ENCODE assay signal across 22 mouse cellular contexts in genomic region chr3:9407801-9408200, GRCm38 (mm10).
DNase-seq lines count a peak whose midpoint lies in the region; ATAC-seq and TF ChIP-seq lines count a peak whose summit lies in the region.
"Had no signal": no experiment of that assay in that cellular context is flagged by ENCODE, and none has a peak within 500 bp of the region (broad histone marks: within the 10 kb centered on the region; RNA-seq: fewer than 3 reads in every experiment).

No protein-coding gene starts in this region.

- TF ChIP-seq POLR2A in bone marrow macrophage, adult 2 months (IDR thresholded peaks at IDR 0.05; ENCODE audit: borderline replicate concordance, low read depth, low read length): no peak

- peak; percentile 69 for DNase-seq in heart, embryonic 10.5 days (ENCODE audit: low spot score)
- DNase-seq in lung, postnatal 0 days (ENCODE audit: low spot score): no peak
- DNase-seq in lung, postnatal 25 days (ENCODE audit: low spot score): no peak
- no peak for DNase-seq in cerebellum, adult 11 months
- DNase-seq in left cerebral cortex, adult 2 months (ENCODE audit: extremely low spot score in 1 of 2, low spot score in 2 of 2): no peak
- DNase-seq: adrenal gland, postnatal 10 days; cerebellum, adult 18-20 months; cerebellum, postnatal 25 days; embryo, embryonic 11 days; liver, embryonic 13.5 days; thymus, postnatal 4 days had no signal

- no peak overlapping the region for H3K9ac ChIP-seq in heart, embryonic 12.5 days
- no peak overlapping the region for H3K9ac ChIP-seq in lung, postnatal 0 days (replicated peaks; ENCODE audit: low read depth)
- H3K9ac ChIP-seq: hindbrain, embryonic 15.5 days; intestine, embryonic 15.5 days; kidney, embryonic 15.5 days; limb, embryonic 12.5 days; liver, embryonic 13.5 days; lung, embryonic 15.5 days; midbrain, embryonic 15.5 days had no signal

- H3K4me3 ChIP-seq in heart, embryonic 10.5 days: no peak overlapping the region
- H3K4me3 ChIP-seq in heart, embryonic 12.5 days: no peak overlapping the region
- H3K4me3 ChIP-seq in lung, postnatal 0 days (ENCODE audit: low read depth, low read length): no peak overlapping the region
- no peak overlapping the region for H3K4me3 ChIP-seq in bone marrow macrophage, adult 2 months (ENCODE audit: insufficient read depth, low read length)
- H3K4me3 ChIP-seq in left cerebral cortex, adult 2 months: no peak overlapping the region
- H3K4me3 ChIP-seq: hindbrain, embryonic 15.5 days; intestine, embryonic 15.5 days; kidney, embryonic 15.5 days; limb, embryonic 12.5 days; liver, embryonic 13.5 days; lung, embryonic 15.5 days; midbrain, embryonic 15.5 days; myocyte had no signal

- no peaks in the 10 kb centered on the region for H3K27me3 ChIP-seq in heart, embryonic 10.5 days (ENCODE audit: insufficient read depth, poor library complexity, severe bottlenecking)
- H3K27me3 ChIP-seq in heart, embryonic 12.5 days (replicated peaks): no peaks in the 10 kb centered on the region
- H3K27me3 ChIP-seq in lung, postnatal 0 days (replicated peaks; ENCODE audit: insufficient read depth, low read length): no peaks in the 10 kb centered on the region
- H3K27me3 ChIP-seq: hindbrain, embryonic 15.5 days; intestine, embryonic 15.5 days; kidney, embryonic 15.5 days; limb, embryonic 12.5 days; liver, embryonic 13.5 days; lung, embryonic 15.5 days; midbrain, embryonic 15.5 days had no signal

- intact Hi-C loops in left cerebral cortex, adult 2 months (cut with DNase I): loop anchor here (10.0 kb wide), 1 partner anchor 537 kb away; no protein-coding TSS in a partner anchor

- TF ChIP-seq EP300 in lung, postnatal 0 days (IDR thresholded peaks at IDR 0.05): no peak

- H3K4me2 ChIP-seq in heart, embryonic 12.5 days: no peak overlapping the region
- no peak overlapping the region for H3K4me2 ChIP-seq in lung, postnatal 0 days (replicated peaks; ENCODE audit: low read depth, low read length)
- H3K4me2 ChIP-seq: hindbrain, embryonic 15.5 days; intestine, embryonic 15.5 days; kidney, embryonic 15.5 days; limb, embryonic 12.5 days; liver, embryonic 13.5 days; lung, embryonic 15.5 days; midbrain, embryonic 15.5 days had no signal

- no peaks in the 10 kb centered on the region for H3K9me3 ChIP-seq in heart, embryonic 10.5 days
- 0 out of 2 replicates have a peak, but pooled peaks cover 3% of the 10 kb centered on the region for H3K9me3 ChIP-seq in heart, embryonic 12.5 days (replicated peaks)
- H3K9me3 ChIP-seq in lung, postnatal 0 days (ENCODE audit: low read length): no peaks in the 10 kb centered on the region
- H3K9me3 ChIP-seq: hindbrain, embryonic 15.5 days; intestine, embryonic 15.5 days; kidney, embryonic 15.5 days; liver, embryonic 13.5 days; lung, embryonic 15.5 days; midbrain, embryonic 15.5 days had no signal

- TF ChIP-seq CTCF in lung, postnatal 0 days (IDR thresholded peaks at IDR 0.05): no peak
- no peak for TF ChIP-seq CTCF in bone marrow macrophage, adult 2 months (IDR thresholded peaks at IDR 0.05; ENCODE audit: low read depth, low read length)
- no peak for TF ChIP-seq CTCF in left cerebral cortex, adult 2 months (IDR thresholded peaks at IDR 0.05)

- H3K4me1 ChIP-seq in heart, embryonic 10.5 days: peaks cover 12% of the 10 kb centered on the region
- peaks cover 38% of the 10 kb centered on the region for H3K4me1 ChIP-seq in heart, embryonic 12.5 days (replicated peaks)
- no peaks in the 10 kb centered on the region; the same call in 1 of the 2 replicates for H3K4me1 ChIP-seq in lung, postnatal 0 days (ENCODE audit: insufficient read depth, low read depth, low read length)
- H3K4me1 ChIP-seq in bone marrow macrophage, adult 2 months (ENCODE audit: control insufficient read depth, insufficient read depth, low read length): peaks cover 33% of the 10 kb centered on the region

- no peak for ATAC-seq in heart, embryonic 12.5 days (ENCODE audit: insufficient number of reproducible peaks, low FRiP score)
- no peak for ATAC-seq in lung, postnatal 0 days
- ATAC-seq: activated CD4-positive, CD25-positive, alpha-beta regulatory T cell, adult 4 months; forebrain, embryonic 16.5 days; intestine, embryonic 15.5 days; midbrain, embryonic 15.5 days had no signal

- no peak overlapping the region for H3K27ac ChIP-seq in heart, embryonic 10.5 days
- H3K27ac ChIP-seq in heart, embryonic 12.5 days (ENCODE audit: poor library complexity, severe bottlenecking): no peak overlapping the region
- H3K27ac ChIP-seq in lung, postnatal 0 days (ENCODE audit: low read length): peak overlapping the region; percentile 43; the same call in 1 of the 2 replicates
- H3K27ac ChIP-seq in bone marrow macrophage, adult 2 months (ENCODE audit: insufficient read depth, low read depth, low read length): peak overlapping the region; percentile 88
- H3K27ac ChIP-seq in left cerebral cortex, adult 2 months: no peak overlapping the region
- H3K27ac ChIP-seq: hindbrain, embryonic 15.5 days; intestine, embryonic 15.5 days; kidney, embryonic 15.5 days; limb, embryonic 12.5 days; liver, embryonic 13.5 days; midbrain, embryonic 15.5 days had no signal

- WGBS in heart, embryonic 10.5 days: 70% methylated on average over 10 of the region's 10 CpGs
- WGBS in heart, embryonic 12.5 days: 74% methylated on average over 10 of the region's 10 CpGs
- WGBS in lung, postnatal 0 days: 56% methylated on average over 10 of the region's 10 CpGs

- H3K36me3 ChIP-seq in heart, embryonic 10.5 days: no peaks in the 10 kb centered on the region
- no peaks in the 10 kb centered on the region for H3K36me3 ChIP-seq in heart, embryonic 12.5 days
- H3K36me3 ChIP-seq in lung, postnatal 0 days (ENCODE audit: insufficient read depth, low read length): no peaks in the 10 kb centered on the region
- H3K36me3 ChIP-seq: hindbrain, embryonic 15.5 days; intestine, embryonic 15.5 days; kidney, embryonic 15.5 days; limb, embryonic 12.5 days; liver, embryonic 13.5 days; lung, embryonic 15.5 days; midbrain, embryonic 15.5 days had no signal

Comparison
In these comparisons a context has a peak if more than half of its experiments do, and no peak if none do; other contexts are left out.
1. H3K27ac ChIP-seq: peak in lung, postnatal 0 days (single experiment) and bone marrow macrophage, adult 2 months (single experiment); none in heart, embryonic 10.5 days (single experiment), heart, embryonic 12.5 days (single experiment) and left cerebral cortex, adult 2 months (single experiment).